Mouse (Mus musculus) layer of hippocampus, adult 2 months (tissue): Measurements from ENCODE around the gene Stpg1. TPM values are rescaled to one million over a fixed set of nuclear protein-coding genes. Genes with fewer than 3 reads are reported as not detected.

Experiments used
- DNase-seq, 2 experiments: peaks; one replicate each; pipeline ENCODE4 v3.0.0; 2022; ENCODE audit warnings: low spot score in 2 of 2
- H3K27ac ChIP-seq: fragments of 200-600 bp; 2 replicates; pipeline ENCODE4 v1.8.1; 2022
- H3K4me3 ChIP-seq: fragments of 200-600 bp; 2 replicates; pipeline ENCODE4 v1.8.1; 2022; ENCODE audit warnings: mild to moderate bottlenecking
- CTCF ChIP-seq: fragments of 200-600 bp; conservative IDR thresholded peaks from 2 replicates; pipeline ENCODE4 v1.8.1; 2022; ENCODE audit warnings: antibody characterized with exemption, mild to moderate bottlenecking, moderate library complexity
- microRNA-seq, 2 experiments: library from miRNA; unstranded; fragments of <30 nt; microRNA quantifications; one replicate each; pipeline ENCODE4 v1.2.0; 2021
- total RNA-seq, 2 experiments: library from RNA; stranded (reverse); gene quantifications; 2 replicates each; pipeline ENCODE4 v1.2.3; 2021

The Stpg1 gene
- total RNA-seq, 2 experiments from 2014 or later = 1.4 to 2.2 TPM

- Histone ChIP-seq H3K27ac (no peak within 1 kb of the TSS), H3K4me3 (peak within 1 kb of the TSS; percentile 48)
- DNase-seq = peak in 1 of 2 experiments; percentile 8
- peak; percentile 23; the same call in 1 of the 2 replicates for TF ChIP-seq CTCF
These were observed 78.7 kb downstream of the Stpg1 start, which contains the start of gene Grhl3 for GRCm38 (mm10) chr4:135573251-135573808. TSS of gene Grhl3 (minus strand) at chr4:135573630.

- Histone ChIP-seq H3K4me3 (no peak overlapping the region), H3K27ac (no peak overlapping the region)
- 0 out of 2 replicates have a peak, but pooled peaks have one; percentile 15 for TF ChIP-seq CTCF
- DNase-seq = no peak
These were observed 81.0 kb downstream of the Stpg1 start for GRCm38 (mm10) chr4:135575365-135576140.

- Histone ChIP-seq H3K27ac (no peak overlapping the region), H3K4me3 (no peak overlapping the region)
- no peak for DNase-seq
- no peak for TF ChIP-seq CTCF
These were observed 83.9 kb downstream of the Stpg1 start for GRCm38 (mm10) chr4:135578490-135578889.

- no peak for TF ChIP-seq CTCF
These were observed 85.1 kb downstream of the Stpg1 start for GRCm38 (mm10) chr4:135579695-135580094.

GRCm38 (mm10) chr4:135581222-135581910, 86.8 kb downstream of the Stpg1 start:
- no peak for DNase-seq
- Histone ChIP-seq H3K4me3 (no peak overlapping the region), H3K27ac (no peak overlapping the region)
- no peak for TF ChIP-seq CTCF

More at GRCm38 (mm10) chr4:135579695-135580094, 85.1 kb downstream of the Stpg1 start:
- no peak overlapping the region for H3K27ac ChIP-seq
- no peak for DNase-seq
- no peak overlapping the region for H3K4me3 ChIP-seq

- Histone ChIP-seq H3K4me3 (no peak overlapping the region), H3K27ac (no peak overlapping the region)
- TF ChIP-seq CTCF = no peak
- DNase-seq = no peak
These were observed 90.2 kb downstream of the Stpg1 start for GRCm38 (mm10) chr4:135584838-135585237.

Small RNA genes lying within 50 kb of the gene (microRNA-seq; reads per million reads assigned to microRNA genes)
- gene Gm25317 = 0 reads per million in 2 experiments

Other genes starting within 250 kb of the Stpg1 start
- 10 to 100 TPM; 31.2 to 34.2 TPM for gene Clic4, start 222.0 kb upstream of the Stpg1 start, total RNA-seq
- 100 to 1,000 TPM; 136 to 153 TPM for gene Srrm1, start 141.5 kb upstream of the Stpg1 start, total RNA-seq
- under 1 TPM; 0.39 to 0.92 TPM for gene Ncmap, start 96.6 kb upstream of the Stpg1 start, total RNA-seq
- gene Rcan3, start 60.9 kb upstream of the Stpg1 start, total RNA-seq = 10 to 100 TPM; 20.3 to 23.4 TPM
- gene Nipal3, start 248 bp downstream of the Stpg1 start, total RNA-seq = 10 to 100 TPM; 81.8 to 85.3 TPM
- under 1 TPM; 0.56 to 0.97 TPM for gene Grhl3, start 78.8 kb downstream of the Stpg1 start, total RNA-seq
- under 1 TPM; 0.10 to 0.27 TPM for gene Ifnlr1, start 191.5 kb downstream of the Stpg1 start, total RNA-seq
- under 1 TPM; 0.12 to 0.13 TPM for gene Il22ra1, start 233.4 kb downstream of the Stpg1 start, total RNA-seq